Mouse (Mus musculus): ENCODE measurements at regions not wholly inside any gene's neighbourhood (a gene's known extent, or its start where the extent isn't known, plus 50 kb on each side); places are given as distances from the start of the nearest gene placed in this dataset.

GRCm38 (mm10) chr14:71128495-71128894 lies 528.9 kb upstream of the Fam160b2 start:
- DNase-seq (ENCODE audit: low spot score): no peak
- Histone ChIP-seq H3K9me3 (replicated peaks) (no peaks in the 10 kb centered on the region), H3K27me3 (ENCODE audit: low read depth, poor library complexity, severe bottlenecking) (no peaks in the 10 kb centered on the region), H3K36me3 (no peaks in the 10 kb centered on the region), H3K4me3 (no peak overlapping the region), H3K27ac (replicated peaks) (no peak overlapping the region), H3K4me1 (no peaks in the 10 kb centered on the region)
- WGBS: 89% methylated on average over 3 of the region's 3 CpGs

GRCm38 (mm10) chr14:71118681-71119080 lies 519.0 kb upstream of the Fam160b2 start:
- DNase-seq (ENCODE audit: low spot score): no peak
- Histone ChIP-seq H3K27me3 (ENCODE audit: low read depth, poor library complexity, severe bottlenecking) (no peaks in the 10 kb centered on the region), H3K36me3 (no peaks in the 10 kb centered on the region), H3K9me3 (replicated peaks) (no peaks in the 10 kb centered on the region), H3K27ac (replicated peaks) (no peak overlapping the region), H3K4me3 (no peak overlapping the region), H3K4me1 (no peaks in the 10 kb centered on the region)
- 91% methylated on average over 7 of the region's 7 CpGs for WGBS

- Histone ChIP-seq H3K27ac (replicated peaks) (no peak overlapping the region), H3K4me1 (no peaks in the 10 kb centered on the region), H3K9me3 (replicated peaks) (no peaks in the 10 kb centered on the region), H3K4me3 (no peak overlapping the region), H3K27me3 (ENCODE audit: low read depth, poor library complexity, severe bottlenecking) (no peaks in the 10 kb centered on the region), H3K36me3 (no peaks in the 10 kb centered on the region)
- WGBS: 83% methylated on average over 3 of the region's 3 CpGs
- no peak for DNase-seq (ENCODE audit: low spot score)
These were observed 516.3 kb upstream of the Fam160b2 start for GRCm38 (mm10) chr14:71115798-71116432.

DNA sequence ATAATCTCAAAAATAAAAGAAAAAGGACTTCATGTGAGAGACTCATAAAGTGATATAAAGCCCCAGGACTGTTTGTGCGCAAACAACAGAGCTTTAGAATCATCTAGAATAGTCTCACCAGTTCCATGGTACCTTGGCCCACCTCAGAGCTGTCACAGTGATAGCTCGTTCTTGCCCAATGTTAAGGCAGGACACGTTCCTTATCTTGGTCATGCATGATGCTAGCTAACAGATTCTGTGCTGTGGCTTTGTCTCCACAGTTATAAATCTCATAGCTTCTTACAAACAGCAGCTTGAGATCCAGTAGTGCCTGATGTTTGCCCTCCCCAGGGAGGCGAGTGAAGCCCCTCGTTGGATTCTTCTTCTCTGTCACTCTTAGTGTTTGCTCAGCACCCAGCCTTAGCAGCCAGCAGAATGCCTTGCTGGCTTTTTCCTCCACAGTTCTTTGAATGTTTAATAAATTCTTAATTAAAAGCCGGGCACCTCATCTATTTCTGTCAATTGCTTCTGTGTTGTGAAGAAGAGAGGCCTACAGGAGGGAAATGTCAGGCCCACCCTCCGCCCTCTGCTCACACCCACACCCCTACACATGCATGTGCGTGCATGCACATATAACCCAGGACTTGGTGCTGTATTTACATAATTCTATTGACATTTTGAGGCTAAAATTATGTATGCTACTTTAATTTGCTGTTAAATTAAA lies 515.6 kb upstream of the Fam160b2 start:
- no peak for DNase-seq (ENCODE audit: low spot score)
- no peaks in the 10 kb centered on the region for H3K4me1 ChIP-seq
- H3K27ac ChIP-seq (replicated peaks): no peak overlapping the region
- H3K36me3 ChIP-seq: no peaks in the 10 kb centered on the region
- no peaks in the 10 kb centered on the region for H3K9me3 ChIP-seq (replicated peaks)
- WGBS: 88% methylated on average over 8 of the region's 8 CpGs
- no peaks in the 10 kb centered on the region for H3K27me3 ChIP-seq (ENCODE audit: low read depth, poor library complexity, severe bottlenecking)
- no peak overlapping the region for H3K4me3 ChIP-seq

DNA sequence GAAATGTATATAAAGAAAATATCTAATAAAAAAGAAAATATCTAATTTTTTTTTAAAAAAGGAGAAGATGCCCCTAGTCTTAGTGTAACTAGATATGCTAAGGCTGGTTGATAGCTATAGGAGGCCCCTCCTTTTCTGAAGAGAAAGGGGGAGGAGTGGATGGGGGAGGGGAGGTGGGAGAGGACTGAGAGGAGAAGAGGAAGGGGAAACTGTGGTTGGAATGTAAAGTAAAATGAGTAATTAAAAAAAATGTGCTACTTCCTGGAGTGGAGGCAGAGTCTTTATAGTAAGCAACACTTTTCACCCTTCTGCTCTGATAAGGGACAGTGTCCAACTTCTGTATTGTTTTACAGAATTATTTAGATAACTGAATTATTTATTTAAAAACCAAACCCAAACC lies 513.6 kb upstream of the Fam160b2 start:
- Histone ChIP-seq H3K9me3 (replicated peaks) (no peaks in the 10 kb centered on the region), H3K4me1 (no peaks in the 10 kb centered on the region), H3K27ac (replicated peaks) (no peak overlapping the region), H3K36me3 (no peaks in the 10 kb centered on the region), H3K4me3 (no peak overlapping the region), H3K27me3 (ENCODE audit: low read depth, poor library complexity, severe bottlenecking) (no peaks in the 10 kb centered on the region)
- no peak for DNase-seq (ENCODE audit: low spot score)

- H3K4me3 ChIP-seq: no peak overlapping the region
- DNase-seq (ENCODE audit: low spot score): no peak
These were observed 505.0 kb upstream of the Fam160b2 start for GRCm38 (mm10) chr14:71104617-71105016.

DNA sequence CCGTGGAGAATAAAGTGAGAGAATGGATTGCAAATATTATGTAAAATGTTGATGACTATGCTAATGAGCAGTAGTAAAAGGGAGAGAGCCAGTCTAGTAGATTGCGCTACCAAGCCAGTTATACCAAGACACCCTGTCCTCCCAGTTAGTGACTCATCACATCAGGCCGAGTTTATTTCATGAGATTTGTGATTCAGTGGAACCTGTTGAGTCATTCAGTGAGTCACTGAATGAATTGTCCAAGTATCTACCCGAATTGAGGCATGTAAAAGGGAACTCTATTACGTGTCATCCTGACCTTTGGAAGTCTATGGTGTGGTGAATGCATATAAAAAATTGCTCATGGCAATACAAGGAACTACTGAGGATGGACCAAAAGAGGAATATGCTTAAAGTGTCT lies 504.3 kb upstream of the Fam160b2 start:
- Histone ChIP-seq H3K27me3 (ENCODE audit: low read depth, poor library complexity, severe bottlenecking) (no peaks in the 10 kb centered on the region), H3K9me3 (replicated peaks) (no peaks in the 10 kb centered on the region), H3K27ac (replicated peaks) (no peak overlapping the region), H3K4me1 (no peaks in the 10 kb centered on the region), H3K4me3 (no peak overlapping the region), H3K36me3 (no peaks in the 10 kb centered on the region)
- DNase-seq (ENCODE audit: low spot score): no peak
- WGBS: 86% methylated on average over 5 of the region's 5 CpGs

More at GRCm38 (mm10) chr14:71104617-71105016, 505.0 kb upstream of the Fam160b2 start:
- Histone ChIP-seq H3K4me1 (no peaks in the 10 kb centered on the region), H3K36me3 (no peaks in the 10 kb centered on the region), H3K9me3 (replicated peaks) (no peaks in the 10 kb centered on the region), H3K27me3 (ENCODE audit: low read depth, poor library complexity, severe bottlenecking) (no peaks in the 10 kb centered on the region), H3K27ac (replicated peaks) (no peak overlapping the region)

DNA sequence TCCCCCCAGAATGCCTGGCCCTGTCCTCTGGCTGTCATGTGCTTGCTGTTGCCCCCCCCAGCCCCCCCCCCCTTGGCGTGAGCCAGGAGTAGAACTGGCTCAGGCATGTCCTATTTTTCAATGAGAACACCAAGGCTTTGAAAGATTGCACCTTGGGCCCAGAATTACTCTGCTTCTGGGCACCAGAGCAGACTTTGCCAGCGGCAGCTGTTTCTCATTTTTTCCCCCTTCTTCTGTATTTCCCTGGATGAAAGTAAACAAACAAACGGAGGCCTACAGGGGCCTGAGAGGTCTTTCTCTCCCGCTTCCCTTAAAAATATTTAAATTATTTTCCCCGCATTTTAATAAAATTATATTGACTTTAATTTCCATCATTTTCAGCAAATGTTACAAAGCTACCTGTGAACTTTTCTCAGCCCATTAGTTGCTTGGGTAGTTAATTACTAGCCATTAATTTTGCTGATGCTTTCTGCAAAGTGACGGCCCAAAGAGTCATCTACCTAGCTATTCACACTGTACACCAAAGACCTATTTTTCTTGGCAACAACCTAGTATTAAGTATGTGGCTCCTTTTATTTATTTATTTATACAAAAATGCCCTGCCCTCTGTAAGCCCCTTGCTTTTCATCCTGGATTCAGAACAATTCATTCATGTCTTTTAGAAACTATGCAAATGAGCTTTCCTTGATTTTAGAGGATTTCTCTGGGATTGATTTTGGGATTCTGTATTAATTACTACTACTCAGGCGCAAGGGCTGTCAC lies 496.2 kb upstream of the Fam160b2 start:
- Histone ChIP-seq H3K4me1 (no peaks in the 10 kb centered on the region), H3K36me3 (no peaks in the 10 kb centered on the region), H3K9me3 (replicated peaks) (no peaks in the 10 kb centered on the region), H3K4me3 (no peak overlapping the region), H3K27ac (replicated peaks) (no peak overlapping the region), H3K27me3 (ENCODE audit: low read depth, poor library complexity, severe bottlenecking) (no peaks in the 10 kb centered on the region)
- WGBS: 79% methylated on average over 7 of the region's 7 CpGs
- no peak for DNase-seq (ENCODE audit: low spot score)

GRCm38 (mm10) chr14:71092626-71093326 lies 493.1 kb upstream of the Fam160b2 start:
- DNase-seq (ENCODE audit: low spot score): no peak
- H3K27me3 ChIP-seq (ENCODE audit: low read depth, poor library complexity, severe bottlenecking): no peaks in the 10 kb centered on the region
- no peak overlapping the region for H3K4me3 ChIP-seq
- H3K36me3 ChIP-seq: no peaks in the 10 kb centered on the region
- no peak overlapping the region for H3K27ac ChIP-seq (replicated peaks)
- no peaks in the 10 kb centered on the region for H3K4me1 ChIP-seq
- H3K9me3 ChIP-seq (replicated peaks): no peaks in the 10 kb centered on the region
- 85% methylated on average over 8 of the region's 8 CpGs for WGBS

GRCm38 (mm10) chr14:71085721-71086120 lies 486.1 kb upstream of the Fam160b2 start:
- Histone ChIP-seq H3K4me1 (no peaks in the 10 kb centered on the region), H3K27ac (replicated peaks) (no peak overlapping the region), H3K4me3 (no peak overlapping the region), H3K36me3 (no peaks in the 10 kb centered on the region), H3K27me3 (ENCODE audit: low read depth, poor library complexity, severe bottlenecking) (no peaks in the 10 kb centered on the region), H3K9me3 (replicated peaks) (no peaks in the 10 kb centered on the region)
- WGBS: 87% methylated on average over 3 of the region's 3 CpGs
- DNase-seq (ENCODE audit: low spot score): no peak

DNA sequence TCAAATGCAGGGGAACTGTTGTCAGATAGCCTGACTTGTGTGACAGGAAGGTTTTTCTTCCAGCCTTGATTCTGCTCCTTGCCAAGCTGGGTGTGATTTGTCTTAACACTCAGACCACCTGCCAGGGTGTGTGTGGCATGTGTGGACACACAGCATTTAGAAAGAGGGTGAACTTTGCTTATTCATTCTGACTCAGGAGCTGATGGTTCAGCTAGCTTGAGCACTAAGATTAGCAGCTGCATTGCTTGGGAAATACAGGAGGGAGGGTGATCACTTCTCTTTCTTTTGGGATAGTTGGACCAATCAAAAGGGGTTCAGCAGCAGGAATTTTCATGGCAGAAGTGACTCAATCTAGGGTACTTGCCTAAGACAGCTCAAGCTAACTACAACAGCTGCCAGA lies 482.7 kb upstream of the Fam160b2 start:
- H3K4me1 ChIP-seq: no peaks in the 10 kb centered on the region
- DNase-seq (ENCODE audit: low spot score): no peak
- H3K27me3 ChIP-seq (ENCODE audit: low read depth, poor library complexity, severe bottlenecking): no peaks in the 10 kb centered on the region
- no peaks in the 10 kb centered on the region for H3K36me3 ChIP-seq
- no peaks in the 10 kb centered on the region for H3K9me3 ChIP-seq (replicated peaks)
- no peak overlapping the region for H3K4me3 ChIP-seq
- no peak overlapping the region for H3K27ac ChIP-seq (replicated peaks)

DNA sequence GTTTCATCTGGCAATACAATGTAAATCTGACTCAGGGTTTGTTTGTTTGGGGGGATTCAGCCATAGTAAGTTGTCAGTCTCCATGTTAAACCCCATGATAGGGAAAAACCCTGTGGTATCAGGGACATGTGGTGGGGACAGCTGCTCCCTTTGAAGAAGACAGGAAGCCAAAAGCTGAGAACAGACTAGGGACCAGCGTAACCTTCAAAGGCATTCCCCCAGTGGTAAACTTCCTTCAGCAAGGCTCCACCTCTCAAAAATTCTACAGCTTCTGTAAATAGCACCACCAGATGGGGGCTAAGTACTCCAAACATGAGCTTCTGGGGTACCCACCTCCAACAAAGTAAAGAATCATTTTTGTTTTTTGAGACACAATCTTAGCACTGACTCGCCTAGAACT lies 476.0 kb upstream of the Fam160b2 start:
- H3K27me3 ChIP-seq (ENCODE audit: low read depth, poor library complexity, severe bottlenecking): no peaks in the 10 kb centered on the region
- no peak overlapping the region for H3K27ac ChIP-seq (replicated peaks)
- no peaks in the 10 kb centered on the region for H3K36me3 ChIP-seq
- 86% methylated on average over 2 of the region's 2 CpGs for WGBS
- no peaks in the 10 kb centered on the region for H3K4me1 ChIP-seq
- no peak overlapping the region for H3K4me3 ChIP-seq
- DNase-seq (ENCODE audit: low spot score): no peak
- H3K9me3 ChIP-seq (replicated peaks): no peaks in the 10 kb centered on the region

GRCm38 (mm10) chr14:71074019-71074418 lies 474.4 kb upstream of the Fam160b2 start:
- Histone ChIP-seq H3K4me3 (no peak overlapping the region), H3K27me3 (ENCODE audit: low read depth, poor library complexity, severe bottlenecking) (no peaks in the 10 kb centered on the region), H3K9me3 (replicated peaks) (no peaks in the 10 kb centered on the region; the same call in 1 of the 2 replicates), H3K4me1 (no peaks in the 10 kb centered on the region), H3K36me3 (no peaks in the 10 kb centered on the region), H3K27ac (replicated peaks) (no peak overlapping the region)
- DNase-seq (ENCODE audit: low spot score): no peak
